ENCODE assay signal across 10 mouse cellular contexts in genomic region chr4:150900486-150900885, GRCm38 (mm10).
"Had no signal": no experiment of that assay in that cellular context is flagged by ENCODE, and none has a peak within 500 bp of the region (broad histone marks: within the 10 kb centered on the region; RNA-seq: fewer than 3 reads in every experiment).

No protein-coding gene starts in this region.

- H3K9ac ChIP-seq: limb, embryonic 13.5 days; liver, embryonic 14.5 days; midbrain, embryonic 13.5 days; neural tube, embryonic 15.5 days had no signal

- H3K4me3 ChIP-seq: limb, embryonic 13.5 days; midbrain, embryonic 13.5 days; myocyte; neural tube, embryonic 15.5 days had no signal

- H3K4me2 ChIP-seq: limb, embryonic 13.5 days; midbrain, embryonic 13.5 days; neural tube, embryonic 15.5 days had no signal

- ATAC-seq: midbrain, embryonic 13.5 days had no signal

- H3K27me3 ChIP-seq: limb, embryonic 13.5 days; midbrain, embryonic 13.5 days; neural tube, embryonic 15.5 days had no signal

- H3K4me1 ChIP-seq: limb, embryonic 13.5 days; neural tube, embryonic 15.5 days had no signal

- H3K27ac ChIP-seq: limb, embryonic 13.5 days; liver, embryonic 14.5 days; midbrain, embryonic 13.5 days; neural tube, embryonic 15.5 days had no signal

- DNase-seq: left cerebral cortex, postnatal 4 days; lung, adult 18-20 months; right cerebral cortex, adult 18-20 months; right cerebral cortex, postnatal 25 days; thymus, postnatal 36 days had no signal

- H3K9me3 ChIP-seq: limb, embryonic 13.5 days; midbrain, embryonic 13.5 days; neural tube, embryonic 15.5 days had no signal
